Mouse (Mus musculus): ENCODE measurements around the gene Hmx1. TPM values are rescaled to one million over a fixed set of nuclear protein-coding genes. Genes with fewer than 3 reads are reported as not detected.
A peak's percentile ranks its signal among the peaks of the same experiment; 100 is the strongest.

The Hmx1 gene
- polyA plus RNA-seq, 1 experiment: 0.19 TPM

GRCm38 (mm10) chr5:35391656-35392333 is 2.9 kb downstream of the Hmx1 start:
- Histone ChIP-seq H3K4me3 (ENCODE audit: insufficient read depth, low read depth, low read length) (peak overlapping the region; percentile 25; the same call in 1 of the 2 replicates), H3K27me3 (replicated peaks; ENCODE audit: control insufficient read depth, insufficient read depth, low read length) (peaks cover 5% of the 10 kb centered on the region), H3K4me1 (ENCODE audit: control insufficient read depth, insufficient read depth, low read length) (no peaks in the 10 kb centered on the region), H3K27ac (ENCODE audit: insufficient read depth, low read depth, low read length) (no peak overlapping the region), H3K36me3 (ENCODE audit: control insufficient read depth, insufficient read depth, low read length) (no peaks in the 10 kb centered on the region)
- TF ChIP-seq CTCF (conservative IDR thresholded peaks at IDR 0.05; ENCODE audit: insufficient read depth, insufficient read length, low read depth, low read length) (no peak), POLR2A (IDR thresholded peaks at IDR 0.05; ENCODE audit: low read depth, low read length) (no peak)
- 1% methylated on average over 87 of the region's 88 CpGs for WGBS
- DNase-seq: peak; percentile 14

GRCm38 (mm10) chr5:35392334-35392695 is 3.4 kb downstream of the Hmx1 start:
- H3K4me1 ChIP-seq (ENCODE audit: control insufficient read depth, insufficient read depth, low read length): no peaks in the 10 kb centered on the region
- no peak for DNase-seq
- peaks cover 9% of the 10 kb centered on the region for H3K27me3 ChIP-seq (replicated peaks; ENCODE audit: control insufficient read depth, insufficient read depth, low read length)
- TF ChIP-seq CTCF (conservative IDR thresholded peaks at IDR 0.05; ENCODE audit: insufficient read depth, insufficient read length, low read depth, low read length): no peak
- no peak for TF ChIP-seq POLR2A (IDR thresholded peaks at IDR 0.05; ENCODE audit: low read depth, low read length)
- no peak overlapping the region for H3K4me3 ChIP-seq (ENCODE audit: insufficient read depth, low read depth, low read length)
- under 1% methylated on average over 37 of the region's 37 CpGs for WGBS
- H3K27ac ChIP-seq (ENCODE audit: insufficient read depth, low read depth, low read length): no peak overlapping the region
- H3K36me3 ChIP-seq (ENCODE audit: control insufficient read depth, insufficient read depth, low read length): no peaks in the 10 kb centered on the region

GRCm38 (mm10) chr5:35395566-35396440 is 6.9 kb downstream of the Hmx1 start:
- H3K36me3 ChIP-seq (ENCODE audit: control insufficient read depth, insufficient read depth, low read length): no peaks in the 10 kb centered on the region
- no peaks in the 10 kb centered on the region for H3K4me1 ChIP-seq (ENCODE audit: control insufficient read depth, insufficient read depth, low read length)
- 11% methylated on average over 9 of the region's 9 CpGs for WGBS
- H3K27me3 ChIP-seq (replicated peaks; ENCODE audit: control insufficient read depth, insufficient read depth, low read length): peaks cover 7% of the 10 kb centered on the region
- TF ChIP-seq POLR2A (IDR thresholded peaks at IDR 0.05; ENCODE audit: low read depth, low read length) (no peak), CTCF (conservative IDR thresholded peaks at IDR 0.05; ENCODE audit: insufficient read depth, insufficient read length, low read depth, low read length) (no peak)
- no peak for DNase-seq
- H3K4me3 ChIP-seq (ENCODE audit: insufficient read depth, low read depth, low read length): no peak overlapping the region
- no peak overlapping the region for H3K27ac ChIP-seq (ENCODE audit: insufficient read depth, low read depth, low read length)

- H3K4me1 ChIP-seq (ENCODE audit: control insufficient read depth, insufficient read depth, low read length): no peaks in the 10 kb centered on the region
- WGBS: 2% methylated on average over 57 of the region's 57 CpGs
- peaks cover 8% of the 10 kb centered on the region for H3K27me3 ChIP-seq (replicated peaks; ENCODE audit: control insufficient read depth, insufficient read depth, low read length)
- no peaks in the 10 kb centered on the region for H3K36me3 ChIP-seq (ENCODE audit: control insufficient read depth, insufficient read depth, low read length)
- no peak overlapping the region for H3K27ac ChIP-seq (ENCODE audit: insufficient read depth, low read depth, low read length)
- no peak overlapping the region for H3K4me3 ChIP-seq (ENCODE audit: insufficient read depth, low read depth, low read length)
- TF ChIP-seq CTCF (conservative IDR thresholded peaks at IDR 0.05; ENCODE audit: insufficient read depth, insufficient read length, low read depth, low read length) (no peak), POLR2A (IDR thresholded peaks at IDR 0.05; ENCODE audit: low read depth, low read length) (no peak)
- DNase-seq: no peak
These were observed 8.2 kb downstream of the Hmx1 start for GRCm38 (mm10) chr5:35396976-35397641.

GRCm38 (mm10) chr5:35397642-35398309 is 8.9 kb downstream of the Hmx1 start:
- no peak overlapping the region for H3K4me3 ChIP-seq (ENCODE audit: insufficient read depth, low read depth, low read length)
- 2% methylated on average over 51 of the region's 52 CpGs for WGBS

GRCm38 (mm10) chr5:35398310-35398910 is 9.5 kb downstream of the Hmx1 start:
- no peaks in the 10 kb centered on the region for H3K36me3 ChIP-seq (ENCODE audit: control insufficient read depth, insufficient read depth, low read length)
- 6% methylated on average over 14 of the region's 14 CpGs for WGBS
- H3K27ac ChIP-seq (ENCODE audit: insufficient read depth, low read depth, low read length): no peak overlapping the region
- no peak for DNase-seq
- peaks cover 6% of the 10 kb centered on the region for H3K27me3 ChIP-seq (replicated peaks; ENCODE audit: control insufficient read depth, insufficient read depth, low read length)
- H3K4me1 ChIP-seq (ENCODE audit: control insufficient read depth, insufficient read depth, low read length): no peaks in the 10 kb centered on the region
- H3K4me3 ChIP-seq (ENCODE audit: insufficient read depth, low read depth, low read length): no peak overlapping the region
- TF ChIP-seq CTCF (conservative IDR thresholded peaks at IDR 0.05; ENCODE audit: insufficient read depth, insufficient read length, low read depth, low read length) (no peak), POLR2A (IDR thresholded peaks at IDR 0.05; ENCODE audit: low read depth, low read length) (no peak)

More at GRCm38 (mm10) chr5:35397642-35398309, 8.9 kb downstream of the Hmx1 start:
- peaks cover 6% of the 10 kb centered on the region for H3K27me3 ChIP-seq (replicated peaks; ENCODE audit: control insufficient read depth, insufficient read depth, low read length)
- H3K4me1 ChIP-seq (ENCODE audit: control insufficient read depth, insufficient read depth, low read length): no peaks in the 10 kb centered on the region
- DNase-seq: no peak
- no peak for TF ChIP-seq POLR2A (IDR thresholded peaks at IDR 0.05; ENCODE audit: low read depth, low read length)
- TF ChIP-seq CTCF (conservative IDR thresholded peaks at IDR 0.05; ENCODE audit: insufficient read depth, insufficient read length, low read depth, low read length): no peak
- no peak overlapping the region for H3K27ac ChIP-seq (ENCODE audit: insufficient read depth, low read depth, low read length)
- H3K36me3 ChIP-seq (ENCODE audit: control insufficient read depth, insufficient read depth, low read length): no peaks in the 10 kb centered on the region
